ENCODE assay signal across 1 mouse cellular context in the genomic region with DNA sequence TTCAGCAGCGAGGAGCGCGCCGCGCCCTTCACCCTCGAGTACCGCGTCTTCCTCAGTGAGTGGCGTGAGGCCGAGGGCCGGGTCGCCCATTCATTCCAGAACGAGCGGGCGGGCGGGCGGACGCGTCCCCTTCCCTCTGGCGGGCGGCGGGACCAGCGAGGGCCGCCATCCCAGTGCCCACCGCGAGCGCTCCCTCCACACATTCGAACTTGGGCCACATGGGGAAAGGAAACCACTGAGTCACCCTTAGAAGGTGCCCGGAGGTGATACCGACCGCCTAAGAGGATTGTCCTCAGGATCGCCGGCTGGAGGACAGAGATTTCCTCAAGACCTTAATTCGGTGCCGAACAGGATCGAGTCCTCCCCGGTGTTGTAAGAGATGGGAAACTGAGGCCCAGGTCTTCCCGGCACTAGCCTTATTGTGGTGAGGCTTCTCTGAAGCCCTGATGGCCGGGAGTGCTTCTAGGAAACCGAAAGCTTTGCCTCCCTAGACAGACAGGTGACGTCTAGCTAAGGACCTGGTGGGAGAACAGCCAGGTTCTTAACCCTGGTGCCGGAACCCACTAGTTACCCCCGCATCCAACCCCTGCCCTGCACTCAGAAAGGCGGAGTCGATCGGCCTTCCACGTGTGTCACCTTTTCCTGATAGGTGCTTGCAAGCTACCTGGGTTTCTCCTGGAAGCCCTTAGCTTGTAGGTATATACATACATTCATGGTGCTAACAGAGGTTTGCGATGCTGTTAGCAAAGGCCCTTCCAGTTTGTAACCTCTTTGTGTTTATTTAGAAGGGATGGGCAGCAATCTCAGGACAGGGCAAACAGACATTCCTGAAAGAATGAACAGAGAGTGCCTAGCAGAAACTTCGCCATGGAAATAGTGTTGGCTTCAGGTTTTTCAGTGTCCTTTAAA.
TF ChIP-seq lines count a peak whose summit lies in the region.

No protein-coding gene starts in this region.

TF ChIP-seq in MEL, 35 proteins besides CTCF, POLR2A, EP300 and RAD21 (continued from another document):
- TF ChIP-seq POLR2AphosphoS5 (IDR thresholded peaks at IDR 0.05; ENCODE audit: borderline replicate concordance, low read depth, low read length) = no peak
- TF ChIP-seq ETS1 (IDR thresholded peaks at IDR 0.05; ENCODE audit: low read depth, low read length) = no peak
- no peak for TF ChIP-seq E2F4 (IDR thresholded peaks at IDR 0.05; ENCODE audit: borderline replicate concordance, low read depth, low read length)
- peak; percentile 51 for TF ChIP-seq TAL1 (IDR thresholded peaks at IDR 0.05; ENCODE audit: low read length)
- no peak for TF ChIP-seq GABPA (IDR thresholded peaks at IDR 0.05; ENCODE audit: low read depth, low read length)
- TF ChIP-seq ZNF384 (IDR thresholded peaks at IDR 0.05; ENCODE audit: low read depth, low read length) = no peak
- TF ChIP-seq UBTF (IDR thresholded peaks at IDR 0.05; ENCODE audit: borderline replicate concordance, insufficient read depth, low read depth, low read length) = no peak
- no peak for TF ChIP-seq ELF1 (IDR thresholded peaks at IDR 0.05; ENCODE audit: low read depth, low read length)
- TF ChIP-seq POLR2AphosphoS2 (IDR thresholded peaks at IDR 0.05; ENCODE audit: low read length) = no peak
- no peak; the same call in 1 of the 2 replicates for TF ChIP-seq MXI1 (IDR thresholded peaks at IDR 0.05; ENCODE audit: low read depth, low read length)
- TF ChIP-seq SMC3 (IDR thresholded peaks at IDR 0.05; ENCODE audit: low read depth, low read length) = no peak
TF ChIP-seq in MEL: peak in this region for 3.
